Mouse (Mus musculus) lung, postnatal 0 days (tissue): ENCODE data around the gene Robo2. TPM values are rescaled to one million over a fixed set of nuclear protein-coding genes. Genes with fewer than 3 reads are reported as not detected.
A peak's percentile ranks its signal among the peaks of the same experiment; 100 is the strongest.

Experiments
- ATAC-seq: fragments of 200-750 bp; cut with Nextera tagmentation; 2 replicates; pipeline ENCODE4 v1.8.0; 2017; ENCODE audit warnings: moderate library complexity
- DNase-seq: peaks from one replicate; pipeline ENCODE4 v3.0.0-alpha.2; 2016; ENCODE audit warnings: low spot score
- H3K27ac ChIP-seq: fragments of 300-500 bp; sonication (generic); 2 replicates; pipeline ENCODE4 v1.5.1; 2014; ENCODE audit warnings: antibody characterized with exemption, mild to moderate bottlenecking, low read length, mixed read lengths
- H3K27me3 ChIP-seq: fragments of 300-500 bp; sonication (generic); replicated peaks from 2 replicates; pipeline ENCODE4 v1.6.1; 2014; ENCODE audit warnings: low read length, mixed read lengths; ENCODE audit not compliant: insufficient read depth
- H3K36me3 ChIP-seq: fragments of 300-500 bp; sonication (generic); 2 replicates; pipeline ENCODE4 v1.6.1; 2014; ENCODE audit warnings: low read length, mixed read lengths; ENCODE audit not compliant: insufficient read depth
- H3K4me1 ChIP-seq: fragments of 300-500 bp; sonication (generic); 2 replicates; pipeline ENCODE4 v1.6.1; 2014; ENCODE audit warnings: antibody characterized with exemption, low read depth, low read length, mixed read lengths; ENCODE audit not compliant: insufficient read depth
- H3K4me2 ChIP-seq: fragments of 300-500 bp; sonication (generic); replicated peaks from 2 replicates; pipeline ENCODE4 v1.6.1; 2014; ENCODE audit warnings: low read depth, mild to moderate bottlenecking, low read length, moderate library complexity, mixed read lengths
- H3K4me3 ChIP-seq: fragments of 300-500 bp; sonication (generic); 2 replicates; pipeline ENCODE4 v1.5.1; 2014; ENCODE audit warnings: low read depth, low read length
- H3K9ac ChIP-seq: fragments of 300-500 bp; sonication (generic); replicated peaks from 2 replicates; pipeline ENCODE4 v1.6.1; 2014; ENCODE audit warnings: low read depth, mild to moderate bottlenecking
- H3K9me3 ChIP-seq: fragments of 300-500 bp; sonication (generic); 2 replicates; pipeline ENCODE4 v1.6.1; 2016; ENCODE audit warnings: low read length, mixed read lengths
- CTCF ChIP-seq: IDR thresholded peaks from 2 replicates; pipeline ENCODE4 v1.5.1; 2016; ENCODE audit warnings: antibody characterized with exemption, mild to moderate bottlenecking
- EP300 ChIP-seq: IDR thresholded peaks from 2 replicates; pipeline ENCODE4 v1.6.1; 2016; ENCODE audit warnings: antibody characterized with exemption, mild to moderate bottlenecking, control low read depth
- WGBS: fragments of 180-500 bp; shearing (Covaris S2); extraction: QIAGEN DNeasy Blood & Tissue Kit; methylation state at CpG from one replicate; pipeline ENCODE4 v1.1.7; 2014; 5-methylcytosine and 5-hydroxymethylcytosine counted together
- polyA plus RNA-seq: library from polyadenylated mRNA; unstranded; fragments of >200 nt; fragmentation: Nextera tagmentation; extraction: Ambion mirVana; gene quantifications from 2 replicates; pipeline ENCODE4 v1.2.1, GENCODE M21; 2015

The Robo2 gene
- polyA plus RNA-seq, 1 experiment from 2014 or later: 13.3 TPM

- WGBS: 70% methylated on average over 6 of the region's 6 CpGs
- no peak overlapping the region for H3K4me2 ChIP-seq
- no peak overlapping the region for H3K9ac ChIP-seq
- H3K4me1 ChIP-seq: no peaks in the 10 kb centered on the region
- DNase-seq (no peak), ATAC-seq (no peak)
- no peaks in the 10 kb centered on the region for H3K9me3 ChIP-seq
- no peaks in the 10 kb centered on the region for H3K27me3 ChIP-seq
- TF ChIP-seq CTCF: no peak
- TF ChIP-seq EP300: no peak
- no peaks in the 10 kb centered on the region for H3K36me3 ChIP-seq
- H3K4me3 ChIP-seq: no peak overlapping the region
- no peak overlapping the region for H3K27ac ChIP-seq
Measured at GRCm38 (mm10) chr16:73959479-73959970, 452.1 kb downstream of the Robo2 start.

DNA sequence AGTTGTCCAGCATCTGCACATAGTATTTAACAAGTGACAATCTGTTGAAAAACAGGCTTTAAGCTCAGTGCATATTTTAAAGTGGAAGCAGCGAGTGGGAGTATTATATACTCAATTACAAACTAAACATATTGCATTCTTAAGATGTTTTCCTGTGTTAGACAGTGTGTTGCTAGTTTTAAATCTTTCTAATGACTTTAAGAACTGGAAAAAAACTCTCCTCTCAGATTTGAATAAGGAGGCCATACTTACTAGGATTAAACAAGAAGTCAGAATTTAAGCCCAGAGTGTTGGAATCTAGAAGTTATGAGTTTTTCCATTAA, 453.1 kb downstream of the Robo2 start:
- Histone ChIP-seq H3K27ac (no peak overlapping the region), H3K9me3 (no peaks in the 10 kb centered on the region), H3K9ac (no peak overlapping the region), H3K4me2 (no peak overlapping the region), H3K4me3 (no peak overlapping the region), H3K36me3 (no peaks in the 10 kb centered on the region), H3K4me1 (no peaks in the 10 kb centered on the region), H3K27me3 (no peaks in the 10 kb centered on the region)
- TF ChIP-seq CTCF: no peak
- TF ChIP-seq EP300: no peak
- 78% methylated on average over 1 of the region's 1 CpGs for WGBS
- ATAC-seq: no peak
- DNase-seq: no peak

DNA sequence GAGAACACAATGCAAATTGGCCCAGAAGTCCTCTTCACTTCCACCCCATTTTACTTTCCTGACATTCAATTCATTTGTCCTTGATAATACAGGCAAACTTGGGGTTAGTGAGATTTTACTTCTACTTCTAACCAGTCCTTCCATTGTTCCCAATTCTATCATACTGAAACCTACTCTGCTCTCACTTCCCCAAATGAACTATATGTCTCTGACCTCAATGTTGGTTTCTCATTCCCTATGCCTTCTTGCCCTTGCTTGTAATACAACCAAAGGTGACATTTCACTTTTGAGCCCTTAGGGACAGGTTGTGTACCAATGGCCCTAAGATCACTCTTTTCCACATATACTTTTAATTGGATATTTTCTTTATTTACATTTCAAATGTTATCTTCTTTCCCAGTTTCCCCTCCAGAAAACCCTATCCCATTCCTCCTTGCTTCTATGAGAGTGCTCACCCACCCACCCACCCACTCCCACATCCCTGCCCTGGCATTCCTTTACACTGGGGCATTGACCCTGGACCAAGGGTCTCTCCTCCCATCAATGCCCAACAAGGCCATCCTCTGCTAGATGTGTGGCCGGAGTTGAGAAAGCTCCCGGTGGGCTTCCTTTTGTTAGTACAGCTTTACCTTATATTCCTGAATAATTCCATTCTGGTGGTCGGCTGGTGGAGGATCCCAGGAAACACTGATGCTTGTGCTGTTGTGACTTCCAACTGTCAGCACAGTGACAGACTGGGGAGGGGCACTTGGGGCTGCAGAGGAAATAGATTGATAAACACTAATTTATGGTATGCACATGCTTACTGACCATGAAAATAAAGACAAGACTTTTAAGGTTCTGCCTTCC, 453.7 kb downstream of the Robo2 start:
- Histone ChIP-seq H3K27me3 (no peaks in the 10 kb centered on the region), H3K4me3 (no peak overlapping the region), H3K4me2 (no peak overlapping the region), H3K36me3 (no peaks in the 10 kb centered on the region), H3K27ac (no peak overlapping the region), H3K9me3 (no peaks in the 10 kb centered on the region), H3K4me1 (no peaks in the 10 kb centered on the region), H3K9ac (no peak overlapping the region)
- peak; percentile 12 for DNase-seq
- no peak for ATAC-seq
- TF ChIP-seq EP300: no peak
- TF ChIP-seq CTCF: no peak
- WGBS: 80% methylated on average over 3 of the region's 3 CpGs

GRCm38 (mm10) chr16:73946171-73946570, 465.5 kb downstream of the Robo2 start:
- Histone ChIP-seq H3K27ac (no peak overlapping the region), H3K9ac (no peak overlapping the region), H3K9me3 (no peaks in the 10 kb centered on the region), H3K4me2 (no peak overlapping the region), H3K27me3 (no peaks in the 10 kb centered on the region), H3K4me3 (no peak overlapping the region), H3K36me3 (no peaks in the 10 kb centered on the region), H3K4me1 (no peaks in the 10 kb centered on the region)
- TF ChIP-seq EP300 (no peak), CTCF (no peak)
- DNase-seq (no peak), ATAC-seq (no peak)
- 89% methylated on average over 6 of the region's 6 CpGs for WGBS

DNA sequence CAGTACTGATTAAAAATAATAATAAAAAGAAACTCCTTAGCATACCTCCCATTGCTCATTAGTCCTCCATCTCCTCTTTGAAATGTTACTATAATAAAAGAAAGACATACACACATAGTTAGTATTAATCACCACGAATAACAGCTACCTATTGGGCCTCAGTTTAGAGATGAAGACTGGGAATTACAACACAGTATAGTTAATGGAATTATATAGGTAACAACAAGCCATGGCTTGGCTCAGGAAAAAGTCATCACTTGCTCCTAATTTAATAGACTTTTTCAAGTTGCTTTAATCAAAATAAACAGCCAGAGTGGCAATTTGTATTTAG, 471.4 kb downstream of the Robo2 start:
- Histone ChIP-seq H3K9me3 (no peaks in the 10 kb centered on the region), H3K4me3 (no peak overlapping the region), H3K27ac (no peak overlapping the region), H3K4me1 (no peaks in the 10 kb centered on the region), H3K27me3 (no peaks in the 10 kb centered on the region), H3K9ac (no peak overlapping the region), H3K36me3 (no peaks in the 10 kb centered on the region), H3K4me2 (no peak overlapping the region)
- no peak for ATAC-seq
- DNase-seq: no peak
- 53% methylated on average over 1 of the region's 1 CpGs for WGBS
- no peak for TF ChIP-seq CTCF
- no peak for TF ChIP-seq EP300

DNA sequence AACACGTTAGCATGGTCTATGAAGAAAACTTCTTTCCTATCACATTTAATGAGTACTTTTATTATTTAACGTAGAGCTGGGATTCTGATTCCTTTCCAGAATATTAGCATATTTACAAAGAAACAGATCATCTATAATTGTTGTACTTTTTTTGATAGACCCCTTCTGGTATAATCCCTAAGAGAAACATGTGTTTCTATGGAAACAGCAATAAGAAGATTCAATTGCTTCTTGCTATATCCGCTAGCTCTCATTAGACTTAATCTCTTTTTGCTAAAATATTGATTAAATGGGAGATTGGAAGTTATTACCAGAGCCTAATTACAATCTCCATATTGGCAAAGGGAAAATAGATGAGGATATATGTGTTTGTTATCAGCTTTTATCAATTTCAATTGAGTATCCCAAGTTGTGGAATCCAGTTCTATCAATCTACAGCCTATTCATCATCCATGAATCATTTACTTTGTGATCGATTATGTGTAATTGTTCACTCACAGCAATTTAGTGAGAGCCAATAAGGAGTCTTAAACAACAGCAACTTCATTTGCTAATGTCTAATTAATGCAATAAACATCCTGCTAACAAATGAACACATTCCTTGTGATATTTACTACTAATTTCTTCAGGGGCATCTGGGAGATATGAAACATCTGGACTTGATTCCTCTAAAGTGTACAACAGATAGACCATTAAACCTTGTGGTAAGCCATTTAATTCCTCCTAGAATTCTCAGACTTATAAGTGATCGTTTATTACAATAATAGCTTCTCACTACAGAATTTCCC, 472.0 kb downstream of the Robo2 start:
- Histone ChIP-seq H3K9ac (no peak overlapping the region), H3K4me1 (no peaks in the 10 kb centered on the region), H3K36me3 (no peaks in the 10 kb centered on the region), H3K4me2 (no peak overlapping the region), H3K4me3 (no peak overlapping the region), H3K27ac (no peak overlapping the region), H3K27me3 (no peaks in the 10 kb centered on the region), H3K9me3 (no peaks in the 10 kb centered on the region)
- WGBS: 80% methylated on average over 5 of the region's 5 CpGs
- no peak for TF ChIP-seq CTCF
- no peak for TF ChIP-seq EP300
- no peak for DNase-seq
- no peak for ATAC-seq
